Mouse (Mus musculus) A20 (cell line): Measurements from ENCODE around the gene Ulk4.

ENCODE experiments used
- DNase-seq: peaks from one replicate; pipeline ENCODE4 v3.0.0-alpha.2; 2011; ENCODE audit warnings: low read depth, low spot score

Ulk4 gene

GRCm38 (mm10) chr9:121277118-121278060, at the start of gene Ulk4:
TSS of gene Ulk4 (minus strand) at chr9:121277197.
- peak; percentile 98 for DNase-seq

- DNase-seq = no peak
These were observed 45.0 kb upstream of the Ulk4 start for GRCm38 (mm10) chr9:121322034-121322433.

- no peak for DNase-seq
These were observed 44.1 kb upstream of the Ulk4 start for GRCm38 (mm10) chr9:121321118-121321517.

- no peak for DNase-seq
These were observed 43.4 kb upstream of the Ulk4 start for GRCm38 (mm10) chr9:121320433-121320832.

GRCm38 (mm10) chr9:121319323-121319966, 42.4 kb upstream of the Ulk4 start:
- no peak for DNase-seq

- no peak for DNase-seq
These were observed 39.8 kb upstream of the Ulk4 start for GRCm38 (mm10) chr9:121316621-121317405.

- DNase-seq = no peak
These were observed 39.1 kb upstream of the Ulk4 start for GRCm38 (mm10) chr9:121315901-121316595.

- peak; percentile 45 for DNase-seq
These were observed 37.6 kb upstream of the Ulk4 start for GRCm38 (mm10) chr9:121314541-121315152.

GRCm38 (mm10) chr9:121313656-121314374, 36.8 kb upstream of the Ulk4 start:
- DNase-seq = no peak

GRCm38 (mm10) chr9:121312237-121312891, 35.4 kb upstream of the Ulk4 start:
- DNase-seq = no peak

GRCm38 (mm10) chr9:121311846-121312236, 34.8 kb upstream of the Ulk4 start:
- DNase-seq = no peak

- DNase-seq = no peak
These were observed 33.5 kb upstream of the Ulk4 start for GRCm38 (mm10) chr9:121310501-121310900.

- no peak for DNase-seq
These were observed 32.3 kb upstream of the Ulk4 start for GRCm38 (mm10) chr9:121309287-121309686.

- DNase-seq = no peak
These were observed 28.5 kb upstream of the Ulk4 start for GRCm38 (mm10) chr9:121305456-121305855.

- DNase-seq = no peak
These were observed 27.5 kb upstream of the Ulk4 start for GRCm38 (mm10) chr9:121304520-121304919.

- no peak for DNase-seq
These were observed 26.8 kb upstream of the Ulk4 start for GRCm38 (mm10) chr9:121303748-121304147.

GRCm38 (mm10) chr9:121303086-121303485, 26.1 kb upstream of the Ulk4 start:
- DNase-seq = no peak

- peak; percentile 25 for DNase-seq
These were observed 25.5 kb upstream of the Ulk4 start for GRCm38 (mm10) chr9:121302543-121302942.

GRCm38 (mm10) chr9:121301041-121301920, 24.3 kb upstream of the Ulk4 start:
- DNase-seq = no peak
